Mouse (Mus musculus): ENCODE results near the gene Cabp4. TPM values are rescaled to one million over a fixed set of nuclear protein-coding genes. Genes with fewer than 3 reads are reported as not detected.
"Not testable (repeated sequence)": the region's sequence is repeated elsewhere in the genome, so short reads cannot be mapped to it uniquely, and the experiment has no call there.

Cabp4 gene
- total RNA-seq, 2 experiments from 2014 or later, result 0.14 TPM; not detected in 1

DNA sequence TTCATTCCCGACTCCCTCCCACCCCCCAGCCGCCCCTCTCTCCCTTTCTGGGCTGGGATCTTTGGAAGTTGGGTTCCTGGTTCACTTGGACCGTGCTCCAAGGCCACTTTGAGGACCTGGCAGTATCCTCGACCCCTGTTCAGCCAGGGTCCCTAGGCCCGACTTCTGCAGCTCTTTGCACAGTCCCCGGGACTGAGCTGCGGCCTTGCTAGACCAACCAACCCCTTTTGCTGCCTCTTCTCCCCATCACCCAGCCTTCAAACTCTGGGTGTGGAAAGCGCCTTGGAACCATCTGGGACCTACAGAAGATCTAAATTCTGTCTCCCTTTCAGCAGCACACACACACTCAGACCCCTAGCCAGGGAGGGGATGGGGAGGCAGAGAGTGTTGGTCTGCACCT, 5.0 kb upstream of the Cabp4 start:
- intact Hi-C loops (cut with DNase I; ENCODE audit: low total_unique reads), result no loop called here
- DNase-seq, result no peak

DNA sequence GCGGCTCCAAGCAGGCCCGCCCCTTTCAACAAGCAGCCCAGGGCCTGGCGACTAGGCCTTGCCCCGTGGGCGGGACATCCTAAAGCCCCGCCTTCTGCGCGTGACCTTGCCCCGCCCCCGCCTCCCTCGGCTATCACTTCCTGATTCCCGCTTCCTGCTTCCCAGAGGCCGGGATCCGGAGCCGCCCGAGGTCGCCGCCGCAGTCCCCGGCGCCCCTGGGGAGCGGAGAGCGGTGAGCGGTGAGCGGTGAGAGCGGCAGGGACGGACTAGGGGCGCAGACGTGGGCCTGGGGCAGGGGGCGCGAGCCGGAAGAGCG, 4.6 kb upstream of the Cabp4 start, which contains the start of gene Coro1b:
Coro1b (plus strand) TSS at position 129 of the 316 bp plus-strand sequence.
- peak; percentile 96 for DNase-seq
- intact Hi-C loops (cut with DNase I; ENCODE audit: low total_unique reads), result no loop called here

DNA sequence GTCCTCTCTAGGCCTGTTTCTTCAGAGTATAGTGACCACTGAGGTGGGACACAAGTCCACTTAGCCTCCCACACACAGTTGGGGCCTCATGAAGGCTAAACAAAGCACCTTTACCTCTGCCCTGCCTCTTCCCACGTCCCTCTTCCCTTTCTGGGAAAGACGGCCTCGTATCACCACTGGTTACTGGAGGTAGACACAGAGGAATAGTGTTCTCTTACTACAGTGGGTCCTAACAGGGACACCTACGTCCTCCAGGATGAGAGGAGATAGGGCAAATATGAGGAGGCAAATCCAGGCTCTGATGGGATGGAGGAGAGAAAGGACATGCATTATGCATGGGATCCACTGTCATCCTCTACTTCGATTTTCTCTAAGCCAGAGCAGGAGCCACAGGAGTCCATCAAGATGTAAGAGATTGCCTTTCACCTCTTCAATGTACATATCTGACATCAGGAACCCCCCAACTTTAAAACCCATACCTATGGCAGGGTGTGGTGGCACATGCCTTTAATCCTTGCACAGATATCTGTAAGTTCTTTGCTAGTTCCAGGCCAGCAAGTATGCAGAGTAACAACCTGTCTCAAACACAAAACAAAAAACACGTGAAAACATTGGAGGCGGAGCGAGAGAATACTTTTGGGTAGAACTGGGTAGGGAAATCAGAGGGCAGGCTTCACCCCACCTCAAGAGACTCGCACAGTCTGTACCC, 4.1 kb upstream of the Cabp4 start:
- intact Hi-C loops (cut with DNase I; ENCODE audit: low total_unique reads), result no loop called here
- no peak for DNase-seq

DNA sequence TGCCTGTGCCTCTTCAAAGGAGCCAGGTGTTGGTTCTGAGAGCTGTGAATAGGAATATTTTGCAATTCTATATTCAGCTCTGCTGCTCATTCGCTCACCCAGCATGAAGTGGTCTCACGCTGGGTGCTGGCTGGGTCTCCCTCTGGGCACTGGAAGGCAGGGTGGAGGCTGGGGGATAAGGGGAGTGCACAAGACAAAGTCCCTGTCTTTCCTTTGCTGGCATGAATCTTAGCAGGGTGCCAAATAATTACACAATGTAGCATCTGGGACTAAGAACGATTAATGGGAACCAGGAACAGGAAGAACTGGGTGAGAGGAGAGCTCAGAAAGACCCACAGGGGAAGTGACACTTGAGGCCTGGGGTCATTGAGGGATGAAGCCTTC, 3.2 kb upstream of the Cabp4 start:
- intact Hi-C loops (cut with DNase I; ENCODE audit: low total_unique reads), result no loop called here
- no peak for DNase-seq

DNA sequence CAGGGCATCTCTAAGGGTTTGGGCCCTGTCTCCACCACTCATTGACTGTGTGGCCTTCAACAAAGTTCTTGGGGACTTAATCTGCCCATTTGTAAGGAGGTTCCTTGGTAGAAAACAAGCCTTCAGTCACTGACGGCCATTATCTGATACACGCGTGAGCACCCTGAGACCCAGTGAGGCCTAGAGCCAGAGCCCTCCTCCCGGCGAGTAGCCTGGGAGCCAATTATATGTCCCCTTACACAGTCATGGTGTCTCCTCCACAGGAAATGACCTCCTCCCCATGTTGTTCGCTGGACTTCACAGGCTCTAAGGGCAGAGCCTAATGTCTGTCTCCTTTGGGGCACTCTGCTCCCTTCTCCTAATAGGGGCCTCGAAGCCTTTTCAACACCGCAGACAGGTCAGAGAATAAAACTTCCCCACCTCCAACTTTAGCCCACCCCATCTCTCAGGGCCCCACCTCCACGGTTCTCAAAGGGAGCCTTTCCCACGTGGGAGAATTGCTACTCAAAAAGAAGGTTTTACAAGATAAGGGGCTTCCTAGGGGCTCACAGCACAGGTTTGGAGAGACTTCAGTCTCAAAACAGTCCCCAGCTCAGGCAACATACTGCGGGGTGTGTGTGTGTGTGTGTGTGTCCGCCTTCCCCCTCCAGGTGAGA, 2.7 kb upstream of the Cabp4 start:
- DNase-seq, result no peak
- intact Hi-C loops (cut with DNase I; ENCODE audit: low total_unique reads), result no loop called here

DNA sequence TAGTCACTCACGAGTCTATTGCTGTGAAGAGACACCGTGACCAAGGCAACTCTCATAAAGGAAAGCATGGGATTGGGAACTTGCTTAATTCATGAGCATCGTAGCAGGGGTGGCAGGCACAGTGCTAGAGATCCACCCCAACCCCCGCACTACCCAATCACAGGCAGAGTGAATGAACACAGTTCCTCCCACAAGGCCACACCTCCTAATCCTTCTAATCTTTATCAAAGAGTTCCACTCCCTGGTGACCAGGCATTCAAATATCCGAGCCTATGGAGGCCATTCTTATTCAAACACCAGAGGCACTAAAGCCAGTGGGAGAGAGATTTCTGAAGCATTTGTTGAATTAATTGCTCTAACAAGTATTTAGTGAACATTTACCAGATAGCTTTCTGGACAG, 2.1 kb upstream of the Cabp4 start:
- DNase-seq, result no peak

DNA sequence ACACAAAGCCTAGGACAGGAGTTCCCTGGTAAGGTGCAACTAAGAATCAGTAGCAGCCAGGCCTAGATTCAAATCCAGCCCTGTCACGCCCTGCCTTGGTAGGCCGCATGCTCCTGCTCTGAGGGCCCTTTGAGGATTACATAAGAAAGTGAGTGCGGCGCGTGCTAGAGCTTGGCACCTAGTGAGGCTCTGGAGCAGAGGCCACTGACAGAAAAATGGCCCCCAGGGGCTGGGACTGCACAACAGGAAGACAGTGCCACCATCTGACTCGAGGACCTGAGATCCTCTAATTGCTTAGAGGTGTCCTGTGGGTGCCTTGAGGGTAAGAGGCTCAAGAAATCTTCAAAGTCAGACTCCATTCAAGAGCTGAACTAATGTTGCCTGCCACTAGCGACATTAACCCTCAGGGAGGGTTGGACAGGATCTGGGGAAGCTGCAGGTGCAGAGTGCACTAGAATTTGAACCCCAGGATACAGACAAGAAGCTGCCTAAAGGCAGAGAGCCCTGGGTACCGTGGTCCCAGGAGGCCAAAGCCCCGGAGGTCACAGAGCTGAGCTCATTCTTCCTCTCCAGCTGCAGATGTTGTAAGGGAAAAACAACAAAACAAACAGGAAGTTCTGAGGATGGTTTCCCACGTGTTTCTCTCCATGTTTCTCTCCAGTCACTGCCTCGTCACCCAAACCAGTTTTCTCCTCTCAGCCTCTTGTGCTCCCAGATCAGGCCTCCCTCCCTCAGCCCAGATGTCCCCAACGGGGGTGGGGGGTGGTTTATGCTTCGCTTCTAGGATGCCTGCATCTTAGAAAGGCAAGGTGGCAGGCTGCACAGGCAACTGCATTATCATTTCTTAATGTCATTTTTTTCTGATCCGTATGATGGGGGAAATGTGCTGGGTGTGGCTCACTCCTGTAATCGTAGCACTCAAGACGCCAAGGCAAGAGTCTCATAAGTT, 991 bp upstream of the Cabp4 start:
- intact Hi-C loops (cut with DNase I; ENCODE audit: low total_unique reads), result no loop called here
- no peak for DNase-seq

More for the DNA sequence above, 2.1 kb upstream of the Cabp4 start:
- intact Hi-C loops (cut with DNase I; ENCODE audit: low total_unique reads), result no loop called here

DNA sequence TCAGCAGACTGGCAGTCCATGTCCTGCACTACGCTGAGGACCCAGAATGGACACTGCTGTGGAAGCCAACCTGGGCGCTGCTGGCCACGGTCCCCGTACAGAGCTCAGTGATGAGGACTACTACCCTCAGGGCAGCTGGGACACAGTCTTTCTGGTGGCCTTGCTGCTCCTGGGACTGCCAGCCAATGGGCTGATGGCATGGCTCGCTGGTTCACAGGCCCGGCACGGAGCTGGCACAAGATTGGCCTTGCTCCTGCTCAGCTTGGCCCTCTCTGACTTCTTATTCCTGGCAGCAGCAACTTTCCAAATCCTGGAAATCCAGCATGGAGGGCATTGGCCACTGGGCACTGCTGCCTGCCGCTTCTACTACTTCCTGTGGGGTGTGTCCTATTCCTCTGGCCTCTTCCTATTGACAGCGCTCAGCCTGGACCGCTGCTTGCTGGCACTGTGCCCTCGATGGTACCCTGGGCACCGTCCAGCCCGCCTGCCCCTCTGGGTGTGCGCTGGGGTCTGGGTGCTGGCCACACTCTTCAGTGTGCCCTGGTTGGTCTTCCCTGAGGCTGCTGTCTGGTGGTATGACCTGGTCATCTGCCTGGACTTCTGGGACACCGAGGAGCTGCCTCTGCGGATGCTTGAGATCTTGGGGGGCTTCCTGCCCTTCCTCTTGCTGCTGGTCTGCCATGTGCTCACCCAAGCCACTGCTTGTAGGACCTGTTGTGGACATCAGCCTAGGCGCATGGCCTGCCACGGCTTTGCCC, 1.2 kb downstream of the Cabp4 start:
- intact Hi-C loops (cut with DNase I; ENCODE audit: low total_unique reads), result no loop called here
- no peak for DNase-seq

DNA sequence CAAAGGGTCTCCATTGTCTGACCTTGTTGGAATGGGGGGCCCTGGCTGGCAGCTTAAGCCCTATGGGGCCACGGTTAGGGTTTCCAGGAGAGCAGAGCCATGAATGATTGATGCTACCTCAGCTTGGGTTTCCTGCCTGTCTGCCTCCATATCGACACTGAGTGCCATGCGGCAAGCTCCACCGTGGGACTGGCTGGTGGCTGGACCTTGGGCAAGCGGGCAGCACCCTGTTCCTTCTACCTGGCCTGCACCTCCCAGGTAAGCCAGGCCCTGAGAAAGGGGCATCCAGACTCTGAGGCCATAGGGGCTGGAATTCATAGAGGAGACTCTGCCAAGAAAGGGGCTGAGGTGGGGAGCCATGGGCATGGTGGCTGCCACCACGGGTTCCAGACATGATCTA, 3.7 kb downstream of the Cabp4 start:
- intact Hi-C loops (cut with DNase I; ENCODE audit: low total_unique reads), result no loop called here
- DNase-seq, result no peak

DNA sequence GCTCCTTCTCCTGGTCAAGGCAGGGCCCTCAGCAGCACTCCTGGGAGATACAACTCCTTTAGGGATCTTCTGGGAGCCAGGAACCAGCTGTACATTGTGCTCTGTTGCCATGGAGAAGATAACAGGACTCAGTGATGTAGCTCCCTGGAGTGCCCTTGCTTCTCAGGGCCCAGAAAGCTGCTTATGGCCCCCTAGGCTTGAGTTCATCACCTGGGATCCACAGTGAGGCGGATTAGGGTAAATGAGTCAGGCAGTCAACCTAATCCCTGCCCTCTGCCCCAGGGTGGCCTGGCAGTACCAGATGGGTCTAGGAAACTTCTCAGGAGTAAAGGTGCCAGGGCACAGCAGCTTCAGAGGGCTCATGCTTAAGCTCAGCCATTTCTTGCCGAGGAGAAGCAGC, 4.4 kb downstream of the Cabp4 start, which contains the start of gene Gpr152:
Gpr152 (plus strand) TSS at position 342 of the 400 bp plus-strand sequence.
- intact Hi-C loops (cut with DNase I; ENCODE audit: low total_unique reads), result no loop called here
- no peak for DNase-seq

DNA sequence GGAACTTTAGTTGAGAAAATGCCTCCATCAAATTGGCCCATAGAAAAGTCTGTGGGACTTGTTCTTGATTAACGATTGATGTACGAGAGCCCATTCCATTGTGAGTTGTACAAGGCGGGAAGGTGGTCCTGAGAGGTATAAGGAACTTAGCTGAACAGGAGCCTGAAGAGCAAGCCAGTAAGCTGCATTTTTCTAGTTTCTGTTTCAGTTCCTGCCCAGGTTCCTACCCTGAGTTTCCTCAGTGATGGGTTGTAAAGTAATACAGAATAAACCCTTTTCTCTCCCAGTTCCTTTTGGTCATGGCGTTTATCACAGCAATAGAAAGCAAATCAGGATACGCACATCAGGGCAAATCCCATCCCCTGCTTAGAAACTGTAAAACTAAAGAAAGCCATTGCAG, 5.9 kb downstream of the Cabp4 start:
- DNase-seq, result no peak
- intact Hi-C loops (cut with DNase I; ENCODE audit: low total_unique reads), result no loop called here

DNA sequence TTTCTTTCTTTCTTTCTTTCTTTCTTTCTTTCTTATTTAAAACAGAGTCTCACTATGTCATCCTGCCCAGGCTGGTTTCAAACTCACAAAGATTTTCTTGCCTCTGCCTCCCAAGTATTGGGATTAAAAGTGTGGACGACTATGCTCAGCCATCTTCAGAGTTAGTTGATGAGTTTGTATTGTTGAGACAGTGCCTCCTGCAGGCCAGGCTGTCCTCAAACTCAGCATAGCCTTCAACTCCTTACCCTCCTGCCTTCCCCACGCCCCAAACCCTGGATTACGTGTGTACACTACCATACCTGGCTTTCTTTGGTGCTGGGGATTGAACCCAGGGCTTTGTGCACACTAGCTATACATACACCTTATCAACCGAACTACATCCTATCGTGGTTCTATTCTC, 7.4 kb downstream of the Cabp4 start:
- intact Hi-C loops (cut with DNase I; ENCODE audit: low total_unique reads), result no loop called here
- DNase-seq, result no peak

DNA sequence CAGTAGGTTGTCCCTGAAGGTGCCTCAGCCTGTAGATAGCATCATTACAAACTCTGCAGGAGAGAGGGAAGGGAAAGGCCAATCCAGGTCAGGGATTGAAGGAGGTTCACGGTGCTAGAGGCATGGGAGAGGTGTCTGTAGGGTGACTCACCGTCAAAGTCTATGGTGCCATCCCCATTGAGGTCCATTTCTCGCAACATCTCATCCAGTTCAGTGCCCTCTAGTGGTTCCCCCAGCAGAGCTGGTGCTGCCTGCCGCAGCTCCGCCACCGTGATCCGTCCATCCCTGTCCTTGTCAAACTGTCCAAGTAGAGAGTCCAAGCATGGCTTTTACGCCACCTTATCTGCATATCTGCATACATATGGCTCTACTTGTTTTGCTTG, 7.9 kb downstream of the Cabp4 start:
- DNase-seq; intact Hi-C loops (cut with DNase I; ENCODE audit: low total_unique reads): not testable (repeated sequence)

DNA sequence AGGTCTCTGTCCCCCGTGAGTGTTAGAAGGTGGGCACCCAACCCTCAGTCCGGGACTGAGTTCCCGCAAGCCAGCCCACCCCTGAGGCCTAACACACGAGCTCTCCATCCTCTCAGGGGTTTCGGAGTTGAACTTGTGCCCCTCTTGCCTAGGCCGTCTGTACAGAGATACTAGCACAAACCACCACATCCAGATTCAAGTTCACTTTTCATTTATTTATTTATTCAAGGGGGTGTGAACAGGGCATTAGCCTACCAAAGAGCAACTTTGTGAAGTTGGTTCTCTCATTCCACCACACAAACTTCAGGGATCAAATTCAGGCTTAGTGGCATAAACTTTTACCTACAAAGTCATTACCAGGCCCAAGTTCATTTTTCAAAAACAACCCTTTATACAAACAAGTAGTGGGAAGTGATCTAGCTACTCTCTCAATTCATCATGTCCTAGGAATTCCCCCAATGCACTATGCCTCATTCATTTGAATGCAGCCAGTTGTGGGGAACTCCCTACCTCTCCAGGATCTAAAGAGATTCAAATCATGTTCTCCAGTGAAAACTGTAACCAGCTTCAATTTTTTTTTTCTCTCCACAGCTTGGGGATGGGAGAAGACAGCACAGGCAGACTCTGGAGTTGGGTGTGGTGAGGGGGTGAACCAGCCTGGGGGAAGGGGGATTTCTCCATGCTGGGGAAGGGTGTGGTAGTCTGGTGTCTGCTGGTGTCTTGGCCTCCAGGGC, 8.4 kb downstream of the Cabp4 start:
- DNase-seq; intact Hi-C loops (cut with DNase I; ENCODE audit: low total_unique reads): not testable (repeated sequence)

DNA sequence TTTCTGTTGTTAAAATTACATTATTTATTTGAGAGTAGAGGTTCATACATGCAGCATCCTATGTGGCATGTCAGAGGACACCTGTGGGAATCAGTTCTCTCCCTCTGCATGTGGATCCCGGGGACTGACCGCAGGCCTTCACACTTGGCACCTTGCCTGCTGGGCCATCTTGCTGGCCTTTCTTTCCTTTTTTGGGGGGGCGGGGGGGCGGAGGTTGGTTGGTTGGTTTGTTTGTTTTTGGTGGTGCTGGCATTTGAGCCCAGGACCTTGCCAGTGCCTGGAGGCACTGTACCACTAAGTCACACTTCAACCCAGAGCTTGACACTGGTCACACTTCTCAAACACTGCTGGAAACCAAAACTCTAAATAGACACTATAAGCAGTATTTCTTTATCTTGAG, 9.5 kb downstream of the Cabp4 start:
- intact Hi-C loops (cut with DNase I; ENCODE audit: low total_unique reads), result no loop called here
- no peak for DNase-seq

DNA sequence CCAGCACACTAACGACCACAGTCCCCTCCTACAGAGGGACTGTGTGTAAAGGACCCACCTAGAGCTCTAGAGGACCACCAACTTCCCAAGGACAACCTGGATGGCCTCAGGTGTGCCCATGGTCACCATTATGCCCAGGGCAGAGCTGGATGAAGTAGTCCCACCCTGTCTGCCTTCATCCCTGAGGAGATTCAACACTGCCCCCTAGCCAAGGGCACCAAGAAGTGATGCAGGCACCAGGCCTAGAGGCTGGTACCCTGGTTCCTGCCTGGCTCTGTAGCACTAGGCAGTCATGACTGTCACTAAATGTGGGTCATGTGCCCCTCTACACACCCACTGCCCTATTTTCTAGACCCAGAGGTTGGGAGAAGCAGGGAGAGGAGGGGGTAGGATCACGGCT, 12.1 kb downstream of the Cabp4 start:
- intact Hi-C loops (cut with DNase I; ENCODE audit: low total_unique reads), result no loop called here
- no peak for DNase-seq

DNA sequence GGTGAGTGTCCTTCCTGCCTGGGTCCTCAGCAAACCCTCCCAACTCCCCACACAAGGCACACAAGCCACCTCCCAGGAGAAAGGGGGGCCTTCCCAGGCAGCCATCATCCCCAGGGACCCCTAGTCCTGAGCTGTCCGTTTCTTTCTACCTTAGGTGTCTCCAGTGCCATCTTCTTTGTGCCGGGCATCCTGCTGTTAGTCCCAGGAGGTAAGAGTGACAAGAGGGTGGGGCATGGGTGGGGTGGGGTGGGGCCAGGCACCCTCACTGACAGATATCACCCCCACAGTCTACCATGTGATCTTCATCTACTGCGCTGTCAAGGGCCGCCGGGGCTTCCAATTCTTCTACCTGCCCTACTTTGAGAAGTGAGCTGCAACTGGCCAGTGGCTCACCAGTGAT, 12.8 kb downstream of the Cabp4 start:
- intact Hi-C loops (cut with DNase I; ENCODE audit: low total_unique reads), result no loop called here
- DNase-seq, result no peak

DNA sequence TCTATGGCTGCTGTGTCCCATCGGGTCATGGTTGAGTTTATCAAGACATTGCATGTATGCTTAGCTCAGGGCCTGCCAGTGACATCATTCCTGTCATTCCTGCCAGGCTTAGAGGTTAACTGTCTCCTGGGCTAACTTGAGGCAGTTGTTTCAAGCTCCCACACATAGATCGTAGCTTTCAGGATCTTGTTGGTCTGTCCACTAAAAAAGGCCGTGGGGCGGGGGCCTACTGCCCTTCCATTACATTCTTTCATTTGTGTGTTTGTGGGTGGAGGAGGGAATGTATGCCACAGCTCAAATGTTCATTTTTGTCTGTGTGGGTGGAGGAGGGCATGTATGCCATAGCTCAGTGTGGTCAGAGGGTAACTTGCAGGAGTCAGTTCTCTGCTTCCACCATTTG, 13.7 kb downstream of the Cabp4 start:
- DNase-seq, result no peak
- intact Hi-C loops (cut with DNase I; ENCODE audit: low total_unique reads), result no loop called here

DNA sequence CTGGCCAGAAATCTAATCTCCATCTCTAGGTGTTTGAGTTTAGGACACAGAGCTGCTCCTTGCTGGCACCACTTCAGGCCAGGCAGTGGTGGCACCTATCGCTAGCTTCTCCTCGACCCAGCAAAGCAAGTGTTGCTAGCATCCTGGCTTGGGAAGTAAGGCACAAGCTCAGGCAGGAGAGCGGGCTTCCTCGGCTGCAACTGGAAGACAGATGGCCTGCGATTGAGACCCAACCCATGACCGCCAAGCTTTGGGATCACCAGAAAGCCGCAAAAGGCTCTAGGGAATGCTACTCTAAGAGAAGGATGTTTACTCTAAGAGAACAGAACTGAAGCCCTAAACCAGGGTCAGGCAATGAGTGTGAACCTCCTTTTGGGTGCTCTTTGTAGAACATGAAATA, 14.4 kb downstream of the Cabp4 start:
- intact Hi-C loops (cut with DNase I; ENCODE audit: low total_unique reads), result no loop called here
- no peak for DNase-seq

All from gastrocnemius, postnatal 14 days (tissue).